Mouse (Mus musculus) MEL (cell line): Measurements from ENCODE around the gene Kntc1. TPM values are rescaled to one million over a fixed set of nuclear protein-coding genes. Genes with fewer than 3 reads are reported as not detected.

Experiments
- DNase-seq: peaks from one replicate; pipeline ENCODE4 v3.0.0; 2011; ENCODE audit warnings: low read depth, low spot score
- H3K27ac ChIP-seq: 2 replicates; pipeline ENCODE4 v1.5.1; 2012; ENCODE audit warnings: low read depth, mild to moderate bottlenecking, control low read depth, low read length, moderate library complexity; ENCODE audit not compliant: control insufficient read depth
- H3K27me3 ChIP-seq, 2 experiments: fragments of 150-350 bp in 1 of 2; sonication (generic) in 1 of 2; 2 replicates each; pipeline ENCODE4 v1.6.1; 2012; ENCODE audit warnings: low read length in 2 of 2, mild to moderate bottlenecking in 2 of 2, improper control_type of control experiment in 1 of 2, moderate library complexity in 1 of 2; ENCODE audit not compliant: insufficient read depth in 2 of 2, control insufficient read depth in 1 of 2
- H3K36me3 ChIP-seq, 2 experiments: 2 replicates each; pipeline ENCODE4 v1.6.1; 2012 to 2014; ENCODE audit warnings: low read length in 2 of 2, improper control_type of control experiment in 1 of 2, inconsistent platforms in 1 of 2, mild to moderate bottlenecking in 1 of 2; ENCODE audit not compliant: insufficient read depth in 2 of 2, control insufficient read depth in 1 of 2
- H3K4me1 ChIP-seq, 2 experiments: fragments of 150-350 bp in 1 of 2; sonication (generic) in 1 of 2; 2 replicates each; pipeline ENCODE4 v1.6.1; 2012; ENCODE audit warnings: low read length in 2 of 2, improper control_type of control experiment in 1 of 2, mild to moderate bottlenecking in 1 of 2; ENCODE audit not compliant: insufficient read depth in 2 of 2, control insufficient read depth in 1 of 2
- H3K4me3 ChIP-seq, 2 experiments: fragments of 150-350 bp in 1 of 2; sonication (generic) in 1 of 2; 2 replicates each; pipeline ENCODE4 v1.5.1; 2012; ENCODE audit warnings: low read depth in 2 of 2, low read length in 2 of 2, mild to moderate bottlenecking in 2 of 2, moderate library complexity in 2 of 2, control low read depth in 1 of 2, improper control_type of control experiment in 1 of 2; ENCODE audit not compliant: control insufficient read depth in 1 of 2, insufficient read depth in 1 of 2
- H3K79me2 ChIP-seq: 2 replicates; pipeline ENCODE4 v1.6.1; 2012; ENCODE audit warnings: mild to moderate bottlenecking, low read length, moderate library complexity; ENCODE audit not compliant: control insufficient read depth, poor library complexity, insufficient read depth
- H3K9ac ChIP-seq: 2 replicates; pipeline ENCODE4 v1.6.1; 2012; ENCODE audit warnings: low read depth, mild to moderate bottlenecking, control low read depth, low read length, moderate library complexity; ENCODE audit not compliant: control insufficient read depth, poor library complexity, severe bottlenecking
- H3K9me3 ChIP-seq: fragments of 150-350 bp; sonication (generic); replicated peaks from 2 replicates; pipeline ENCODE4 v1.6.1; 2012; ENCODE audit warnings: mild to moderate bottlenecking, low read length, improper control_type of control experiment, moderate library complexity; ENCODE audit not compliant: insufficient read depth
- CTCF ChIP-seq, 3 experiments: IDR thresholded peaks in 2 of 3; conservative IDR thresholded peaks in 1 of 3; 2 replicates each; pipeline ENCODE4 v1.5.1; 2011 to 2012; ENCODE audit warnings: low read length in 3 of 3, low read depth in 2 of 3, mild to moderate bottlenecking in 2 of 3, improper control_type of control experiment in 1 of 3, inconsistent platforms in 1 of 3, mixed read lengths in 1 of 3, moderate library complexity in 1 of 3; ENCODE audit not compliant: control insufficient read depth in 1 of 3, insufficient read depth in 1 of 3, poor library complexity in 1 of 3, severe bottlenecking in 1 of 3
- JUND ChIP-seq: IDR thresholded peaks from 2 replicates; pipeline ENCODE4 v1.6.1; 2011; ENCODE audit warnings: low read depth, mild to moderate bottlenecking, improper control_type of control experiment, low read length
- NRF1 ChIP-seq: IDR thresholded peaks from 2 replicates; pipeline ENCODE4 v1.6.1; 2014; ENCODE audit warnings: low read depth, mild to moderate bottlenecking, inconsistent platforms, low read length, improper control_type of control experiment, moderate library complexity; ENCODE audit not compliant: poor library complexity, insufficient read depth, severe bottlenecking
- RCOR1 ChIP-seq: IDR thresholded peaks from 2 replicates; pipeline ENCODE4 v1.6.1; 2012; ENCODE audit warnings: low read depth, mild to moderate bottlenecking, inconsistent platforms, low read length, improper control_type of control experiment
- TAL1 ChIP-seq: IDR thresholded peaks from 2 replicates; pipeline ENCODE4 v1.6.1; 2012; ENCODE audit warnings: mild to moderate bottlenecking, inconsistent platforms, low read length, moderate library complexity, mixed read lengths
- TBP ChIP-seq: IDR thresholded peaks from 2 replicates; pipeline ENCODE4 v1.8.0; 2011; ENCODE audit warnings: low read depth, low read length, improper control_type of control experiment
- TCF12 ChIP-seq: IDR thresholded peaks from 2 replicates; pipeline ENCODE4 v1.6.1; 2014; ENCODE audit warnings: low read depth, mild to moderate bottlenecking, inconsistent platforms, low read length, improper control_type of control experiment, moderate library complexity
- UBTF ChIP-seq: IDR thresholded peaks from 2 replicates; pipeline ENCODE4 v1.6.1; 2012; ENCODE audit warnings: low read depth, mild to moderate bottlenecking, inconsistent platforms, low read length, improper control_type of control experiment, moderate library complexity, borderline replicate concordance; ENCODE audit not compliant: insufficient read depth
- USF1 ChIP-seq: IDR thresholded peaks from 2 replicates; pipeline ENCODE4 v1.6.1; 2014; ENCODE audit warnings: low read depth, mild to moderate bottlenecking, inconsistent platforms, low read length, improper control_type of control experiment, moderate library complexity
- ZC3H11A ChIP-seq: IDR thresholded peaks from 2 replicates; pipeline ENCODE4 v1.6.1; 2012; ENCODE audit warnings: low read depth, mild to moderate bottlenecking, inconsistent platforms, low read length, improper control_type of control experiment
- ZKSCAN1 ChIP-seq: IDR thresholded peaks from 2 replicates; pipeline ENCODE4 v1.6.1; 2012; ENCODE audit warnings: low read depth, mild to moderate bottlenecking, inconsistent platforms, low read length, improper control_type of control experiment, moderate library complexity
- ZMIZ1 ChIP-seq: IDR thresholded peaks from 2 replicates; pipeline ENCODE4 v1.6.1; 2012; ENCODE audit warnings: low read depth, mild to moderate bottlenecking, inconsistent platforms, low read length, improper control_type of control experiment, moderate library complexity
- ZNF384 ChIP-seq: IDR thresholded peaks from 2 replicates; pipeline ENCODE4 v1.6.1; 2012; ENCODE audit warnings: low read depth, mild to moderate bottlenecking, inconsistent platforms, low read length, improper control_type of control experiment
- polyA plus RNA-seq, 2 experiments: library from polyadenylated mRNA; stranded (reverse) in 1 of 2; unstranded in 1 of 2; fragments of >175 nt in 1 of 2; fragments of >200 nt in 1 of 2; gene quantifications; 2 replicates each; pipeline versions ENCODE4 v1.2.1 to v1.2.4; 2012; ENCODE audit warnings: low replicate concordance in 2 of 2, low read depth in 1 of 2; ENCODE audit not compliant: insufficient read length in 2 of 2, insufficient read depth in 1 of 2, missing spikeins in 1 of 2
- total RNA-seq: library from RNA; depleted of rRNA; stranded (reverse); fragments of 300-350 nt; gene quantifications from 2 replicates; pipeline ENCODE4 v1.2.3, GENCODE M21; 2012; rRNA removed

The Kntc1 gene
- total and polyA plus RNA-seq, 3 experiments, result 27.0 to 29.7 TPM; not detected in 1

- H3K27me3 ChIP-seq, result no peaks in the 10 kb centered on the region; a peak in 1 of 4 replicates
- no peak overlapping the region for H3K27ac ChIP-seq
- H3K36me3 ChIP-seq, result no peaks in the 10 kb centered on the region
- no peaks in the 10 kb centered on the region for H3K9me3 ChIP-seq
- peak; percentile 85 for TF ChIP-seq ZNF384
- TF ChIP-seq USF1, result no peak
- no peaks in the 10 kb centered on the region for H3K79me2 ChIP-seq
- no peak for DNase-seq
- no peak overlapping the region for H3K9ac ChIP-seq
- no peak overlapping the region for H3K4me3 ChIP-seq
- no peaks in the 10 kb centered on the region for H3K4me1 ChIP-seq
These were observed 116.9 kb downstream of the Kntc1 start for GRCm38 (mm10) chr5:123866457-123866856.

- H3K27ac ChIP-seq, result no peak overlapping the region
- H3K27me3 ChIP-seq, result peaks cover 0 to 1% of the 10 kb centered on the region in 2 experiments; a peak in 1 of 4 replicates
- no peaks in the 10 kb centered on the region for H3K36me3 ChIP-seq
- H3K4me1 ChIP-seq, result no peaks in the 10 kb centered on the region
- no peak for DNase-seq
- H3K9ac ChIP-seq, result no peak overlapping the region
- H3K79me2 ChIP-seq, result no peaks in the 10 kb centered on the region
- H3K4me3 ChIP-seq, result no peak overlapping the region
- TF ChIP-seq ZC3H11A, result no peak
- no peak for TF ChIP-seq TBP
- TF ChIP-seq JUND, result no peak
- TF ChIP-seq CTCF (IDR thresholded peaks at IDR 0.05 in 2 of 3, conservative IDR thresholded peaks at IDR 0.05 in 1 of 3; ENCODE audit: control insufficient read depth in 1 of 3, insufficient read depth in 1 of 3, low read depth in 2 of 3, low read length in 3 of 3, poor library complexity in 1 of 3, severe bottlenecking in 1 of 3), result no peak
- no peak for TF ChIP-seq TAL1
- no peak for TF ChIP-seq ZMIZ1
- no peak for TF ChIP-seq TCF12
- no peak for TF ChIP-seq UBTF
- no peak for TF ChIP-seq ZKSCAN1
- no peak for TF ChIP-seq RCOR1
- no peak for TF ChIP-seq NRF1
- H3K9me3 ChIP-seq, result no peaks in the 10 kb centered on the region
These were observed 120.1 kb downstream of the Kntc1 start for GRCm38 (mm10) chr5:123869615-123870014.

Other genes with a start within 250 kb of the Kntc1 start
- 0.23 and 0.39 TPM in 2 replicates for gene B3gnt4, start 239.3 kb upstream of the Kntc1 start, total RNA-seq
- under 1 TPM in 1 of 2 experiments, not detected in 1; 0.25 TPM for gene B3gnt4, start 239.3 kb upstream of the Kntc1 start, polyA plus RNA-seq
- gene Diablo, start 225.5 kb upstream of the Kntc1 start, total RNA-seq, result 46.8 and 48.9 TPM in 2 replicates
- 10 to 100 TPM in 1 of 2 experiments, not detected in 1; 70.8 TPM for gene Diablo, start 225.5 kb upstream of the Kntc1 start, polyA plus RNA-seq
- gene Gm49027, start 224.2 kb upstream of the Kntc1 start, total RNA-seq, result 0.54 TPM in 1 of 2 replicates, not detected in the other
- gene Gm49027, start 224.2 kb upstream of the Kntc1 start, polyA plus RNA-seq, result under 1 TPM in 1 of 2 experiments, not detected in 1; 0.53 TPM
- gene Vps33a, start 176.7 kb upstream of the Kntc1 start, total RNA-seq, result 20.9 and 21.4 TPM in 2 replicates
- 10 to 100 TPM in 1 of 2 experiments, not detected in 1; 23.9 TPM for gene Vps33a, start 176.7 kb upstream of the Kntc1 start, polyA plus RNA-seq
- 13.3 and 16.2 TPM in 2 replicates for gene Clip1, start 65.1 kb upstream of the Kntc1 start, total RNA-seq
- gene Clip1, start 65.1 kb upstream of the Kntc1 start, polyA plus RNA-seq, result 10 to 100 TPM in 1 of 2 experiments, not detected in 1; 23.0 TPM
- gene Zcchc8, start 28.6 kb upstream of the Kntc1 start, total RNA-seq, result 17.2 and 18.4 TPM in 2 replicates
- gene Zcchc8, start 28.6 kb upstream of the Kntc1 start, polyA plus RNA-seq, result 10 to 100 TPM in 1 of 2 experiments, not detected in 1; 57.4 TPM
- 55.2 and 56.9 TPM in 2 replicates for gene Rsrc2, start 302 bp upstream of the Kntc1 start, total RNA-seq
- gene Rsrc2, start 302 bp upstream of the Kntc1 start, polyA plus RNA-seq, result 10 to 100 TPM in 1 of 2 experiments, not detected in 1; 82.9 TPM
- gene Hcar2, start 115.8 kb downstream of the Kntc1 start, total RNA-seq, result not detected in 2 replicates
- not detected for gene Hcar2, start 115.8 kb downstream of the Kntc1 start, polyA plus RNA-seq
- not detected in 2 replicates for gene Hcar1, start 130.3 kb downstream of the Kntc1 start, total RNA-seq
- gene Hcar1, start 130.3 kb downstream of the Kntc1 start, polyA plus RNA-seq, result not detected
- 100 and 109 TPM in 2 replicates for gene Denr, start 157.5 kb downstream of the Kntc1 start, total RNA-seq
- gene Denr, start 157.5 kb downstream of the Kntc1 start, polyA plus RNA-seq, result 100 to 1,000 TPM in 1 of 2 experiments, 10 to 100 TPM in 1; 62.4 to 323 TPM
- gene Gm43518, start 177.7 kb downstream of the Kntc1 start, total RNA-seq, result 1.5 and 2.1 TPM in 2 replicates
- 1 to 10 TPM in 1 of 2 experiments, not detected in 1; 3.6 TPM for gene Gm43518, start 177.7 kb downstream of the Kntc1 start, polyA plus RNA-seq
- gene Ccdc62, start 181.0 kb downstream of the Kntc1 start, total RNA-seq, result 7.5 and 8.5 TPM in 2 replicates
- 10 to 100 TPM in 1 of 2 experiments, not detected in 1; 13.4 TPM for gene Ccdc62, start 181.0 kb downstream of the Kntc1 start, polyA plus RNA-seq
- gene Hip1r, start 223.9 kb downstream of the Kntc1 start, total RNA-seq, result 14.9 and 16.6 TPM in 2 replicates
- gene Hip1r, start 223.9 kb downstream of the Kntc1 start, polyA plus RNA-seq, result 10 to 100 TPM in 1 of 2 experiments, not detected in 1; 31.6 TPM